Mouse (Mus musculus) myocyte (in vitro differentiated cells): Measurements from ENCODE around the gene Dis3l2. TPM values are rescaled to one million over a fixed set of nuclear protein-coding genes. Genes with fewer than 3 reads are reported as not detected.

Source experiments
- polyA plus RNA-seq: library from polyadenylated mRNA; unstranded; fragments of >200 nt; fragmentation: generic; extraction: Trizol; gene quantifications from one replicate; pipeline ENCODE4 v1.2.1, GENCODE M21; 2012; ENCODE audit warnings: missing spikeins

Dis3l2 gene
- polyA plus RNA-seq, 1 experiment: 13.7 TPM

Other genes starting within 250 kb of the Dis3l2 start
- 593 TPM for gene Ptma, start 177.1 kb upstream of the Dis3l2 start, polyA plus RNA-seq
- 50.0 TPM for gene Pde6d, start 121.2 kb upstream of the Dis3l2 start, polyA plus RNA-seq
- gene Cops7b, start 120.9 kb upstream of the Dis3l2 start, polyA plus RNA-seq: 20.4 TPM
- 0.14 TPM for gene Nppc, start 33.2 kb upstream of the Dis3l2 start, polyA plus RNA-seq